Mouse (Mus musculus) cerebellum, adult 9-11 months (tissue): ENCODE data around the gene Agl.
"Not testable (repeated sequence)": the region's sequence is repeated elsewhere in the genome, so short reads cannot be mapped to it uniquely, and the experiment has no call there.

ENCODE experiments used
- DNase-seq: peaks from one replicate; pipeline ENCODE4 v3.0.0; 2022

Gene Agl

DNA sequence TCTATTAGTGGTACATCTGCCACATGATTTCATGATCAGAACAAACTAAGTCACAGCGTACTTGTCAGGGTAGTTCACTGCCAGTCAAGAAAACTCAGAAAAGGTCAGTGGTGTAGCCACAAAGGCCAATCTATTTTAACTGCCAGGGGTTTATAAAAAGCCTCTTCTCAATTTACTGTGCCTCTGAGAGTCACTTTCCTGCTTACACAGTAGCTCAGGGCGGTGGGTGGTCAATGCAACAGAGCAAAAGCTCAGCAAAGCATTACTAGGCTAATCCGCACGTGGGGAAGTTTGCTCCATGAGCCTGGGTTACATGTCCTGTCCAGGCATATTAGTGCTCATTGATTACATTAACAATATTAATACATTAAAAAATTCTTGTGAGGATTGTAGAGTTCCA is 8.0 kb upstream of the Agl start:
- DNase-seq: no peak

DNA sequence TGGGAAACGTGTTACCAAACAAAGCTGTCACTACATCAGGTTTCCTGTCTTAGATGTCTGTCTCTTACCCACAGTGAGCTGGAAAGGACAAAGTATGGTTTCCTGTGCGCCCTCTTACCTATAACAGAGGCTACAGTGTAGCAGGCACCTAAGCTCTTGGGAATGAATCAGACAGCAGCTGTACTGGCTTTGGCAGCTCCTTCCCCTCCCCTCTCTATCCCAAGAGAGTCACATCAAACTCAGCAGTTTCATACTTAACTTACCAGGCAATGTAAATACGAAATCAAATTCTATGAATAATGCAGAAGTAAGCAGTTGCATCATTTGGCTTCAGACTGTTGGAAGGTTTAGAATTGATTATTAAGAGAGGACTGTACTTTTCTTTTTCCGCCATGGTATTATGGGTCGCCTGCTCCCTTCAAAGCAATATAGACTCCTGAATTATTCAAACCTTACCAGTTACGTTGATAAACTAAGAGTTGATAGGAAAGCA is 7.4 kb upstream of the Agl start:
- no peak for DNase-seq

DNA sequence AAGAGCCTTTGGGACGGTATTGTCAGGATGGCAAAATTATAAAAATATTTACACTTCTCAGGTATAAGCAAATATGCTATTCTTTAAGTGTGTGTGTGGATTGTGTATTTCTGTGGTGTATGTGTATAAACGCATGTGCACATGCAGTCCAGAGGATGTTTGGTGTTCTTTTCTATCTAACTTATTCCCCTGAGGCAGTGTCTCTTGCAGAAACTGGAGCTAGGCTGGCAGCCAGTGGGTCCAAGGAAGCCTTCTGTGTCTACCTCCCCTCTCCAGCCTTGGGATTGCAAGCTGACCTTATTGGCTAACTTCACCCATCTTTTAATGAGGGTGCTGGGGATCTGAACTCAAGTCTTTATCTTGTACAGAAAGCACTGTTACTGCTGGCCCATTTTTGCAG is 5.0 kb upstream of the Agl start:
- no peak for DNase-seq

DNA sequence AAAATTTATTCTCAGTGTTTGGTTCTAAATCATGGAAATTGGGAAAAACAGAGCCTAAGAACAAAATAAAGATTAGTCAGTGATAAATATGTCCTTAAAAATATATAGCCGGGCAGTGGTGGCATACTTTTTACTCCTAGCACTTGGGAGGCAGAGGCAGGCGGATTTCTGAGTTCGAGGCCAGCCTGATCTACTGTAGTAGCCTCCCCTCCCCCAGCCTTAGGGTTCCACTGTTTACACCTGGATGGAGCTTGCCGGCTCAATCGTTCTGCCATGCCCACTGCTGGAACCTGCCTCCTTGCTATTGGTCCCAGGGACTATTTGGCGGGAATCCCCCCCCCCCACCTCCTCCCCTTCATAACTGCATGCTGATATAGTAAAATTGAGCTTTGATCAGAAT is 2.4 kb upstream of the Agl start:
- not testable (repeated sequence) for DNase-seq

DNA sequence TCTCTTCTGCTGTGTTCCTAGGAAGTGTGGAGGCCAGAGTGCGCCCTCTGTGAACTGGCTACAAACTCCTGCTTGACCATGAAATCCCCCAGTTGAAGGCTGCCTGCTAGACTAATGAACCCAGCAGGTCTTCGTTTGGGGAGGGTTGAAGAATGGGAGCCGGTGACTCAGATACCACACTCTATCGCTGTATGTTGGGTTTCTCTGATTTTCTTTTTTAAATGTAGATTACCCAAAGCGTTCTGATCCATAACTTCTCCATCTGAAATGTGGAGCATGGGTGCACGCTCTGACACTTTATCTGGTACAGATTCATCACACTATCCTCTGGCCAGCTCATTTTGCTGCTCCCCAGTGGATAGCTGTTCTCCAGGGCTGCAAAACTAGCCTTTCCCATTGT is 1.3 kb upstream of the Agl start:
- DNase-seq: no peak

DNA sequence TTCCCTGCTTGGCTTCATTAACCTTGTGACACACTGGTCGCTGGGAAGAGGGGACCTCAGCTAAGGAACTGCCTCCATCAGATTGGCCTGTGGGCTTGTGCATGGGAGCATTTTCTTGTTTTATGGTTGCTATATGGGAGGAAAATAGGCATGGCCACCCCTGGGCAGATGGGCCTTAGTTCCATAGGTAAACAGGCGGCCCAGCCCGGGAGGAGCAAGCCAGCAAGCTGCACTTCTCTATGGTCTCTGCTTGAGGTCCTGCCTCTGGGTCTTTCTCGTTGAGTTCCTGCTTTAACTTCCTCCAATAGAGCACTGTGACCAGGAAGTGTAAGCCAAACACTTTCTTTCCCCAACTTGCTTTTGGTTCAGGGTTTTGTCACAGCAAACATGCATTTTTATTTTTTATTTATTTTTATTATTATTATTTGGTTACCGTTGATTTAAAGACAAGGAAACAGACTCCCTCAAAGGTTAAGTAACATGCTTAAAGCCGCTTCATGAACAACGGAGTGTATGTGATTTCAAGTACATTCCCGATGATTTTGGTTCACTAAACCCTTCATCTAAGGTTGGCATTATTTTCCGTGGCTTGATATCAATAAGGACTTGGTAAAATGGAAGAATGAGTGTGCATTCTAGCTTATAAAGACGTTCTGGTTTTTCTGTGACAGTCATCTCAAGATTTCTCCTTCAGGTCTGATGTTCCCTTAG is 696 bp upstream of the Agl start:
- DNase-seq: no peak

DNA sequence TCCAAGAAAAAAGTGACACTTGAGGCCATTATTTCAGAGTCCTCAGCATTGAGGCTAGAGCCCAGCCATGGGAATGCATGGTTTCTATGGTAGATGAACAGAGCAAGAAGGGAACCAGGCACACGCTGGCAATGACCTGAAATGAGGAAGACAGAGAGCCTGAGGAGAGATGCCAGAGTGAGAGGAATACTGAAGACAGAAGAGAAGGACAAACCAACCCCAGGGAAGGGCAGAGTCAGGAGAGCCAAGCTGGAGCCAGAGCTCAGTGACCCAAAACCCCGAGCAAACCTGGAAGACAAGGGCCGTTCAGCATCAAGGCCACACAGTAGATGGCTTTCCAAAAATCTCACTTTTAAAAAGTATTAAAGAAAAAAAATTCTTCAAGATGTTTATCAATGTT is 2.1 kb downstream of the Agl start:
- DNase-seq: no peak

DNA sequence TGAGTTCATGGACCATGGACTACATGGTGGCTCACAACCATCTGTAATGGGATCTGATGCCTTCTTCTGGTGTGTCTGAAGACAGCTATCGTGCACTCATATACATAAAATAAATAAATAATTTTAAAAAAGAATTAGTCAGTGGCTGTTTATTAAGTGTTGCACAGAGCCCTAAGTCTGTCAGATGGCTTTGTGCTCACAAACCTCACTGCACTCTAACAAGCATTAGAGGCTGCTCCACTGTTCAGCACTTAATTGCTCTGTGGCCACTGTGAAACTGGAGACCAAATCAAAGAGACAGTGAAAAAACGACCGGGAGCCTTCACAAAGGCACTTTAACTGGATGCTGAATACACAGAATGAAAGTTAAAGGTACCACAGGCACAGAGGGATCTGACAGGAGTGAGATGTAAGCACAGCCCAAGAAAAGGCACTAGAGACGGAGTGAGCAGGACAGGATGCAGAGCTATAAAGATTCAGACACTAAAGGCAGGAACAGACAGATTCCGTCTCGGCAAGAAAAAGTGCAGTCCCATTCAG is 3.1 kb downstream of the Agl start:
- no peak for DNase-seq

DNA sequence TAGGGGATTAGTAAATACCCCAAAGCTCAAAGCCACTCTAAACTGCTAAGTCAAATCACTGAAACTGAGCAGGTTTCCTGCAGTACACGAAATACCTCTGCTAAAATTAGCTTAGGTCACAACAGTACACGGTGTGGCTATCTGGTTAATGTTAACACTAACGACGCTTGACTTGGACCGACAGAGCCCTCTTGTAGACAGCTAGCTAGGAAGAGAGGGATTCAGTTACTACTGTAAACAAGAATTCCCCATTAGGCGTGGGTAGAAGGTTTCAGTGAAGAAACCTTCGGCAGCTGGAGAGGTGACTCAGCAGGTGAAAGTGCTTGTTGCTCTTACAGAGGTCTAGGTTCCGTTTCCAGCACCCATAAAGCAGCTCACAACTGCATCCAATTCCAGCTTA is 6.2 kb downstream of the Agl start:
- no peak for DNase-seq

DNA sequence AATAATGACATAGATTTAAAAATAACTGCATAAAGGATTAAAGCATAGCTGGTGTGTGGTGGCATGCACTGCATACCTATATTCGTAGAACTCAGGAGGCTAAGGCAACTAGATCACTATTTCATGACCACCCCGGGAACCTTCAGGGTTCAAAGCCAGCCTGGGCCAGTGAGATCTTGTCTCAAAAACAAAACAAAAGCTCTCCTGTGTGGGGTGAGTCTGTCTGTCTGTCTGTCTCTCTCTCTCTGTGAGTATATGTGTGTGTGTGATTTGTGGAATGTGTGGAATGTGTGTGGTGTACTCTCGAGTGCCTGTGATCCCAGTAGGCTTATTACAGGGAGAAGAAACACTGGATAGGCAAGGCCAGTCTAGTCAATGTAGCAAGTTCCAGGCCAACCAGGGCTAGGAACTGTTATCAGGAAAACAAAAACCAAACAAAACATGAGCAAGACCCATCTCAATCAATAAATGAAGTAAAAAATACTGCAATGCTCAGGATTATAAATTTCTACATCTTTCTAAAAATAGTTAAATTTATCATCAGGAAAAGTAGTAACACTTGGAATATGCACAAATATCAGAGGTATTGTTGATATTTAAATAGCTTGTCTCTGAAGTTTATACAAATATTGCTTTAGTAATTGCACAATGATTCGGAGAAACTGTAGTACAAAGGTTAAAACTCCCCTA is 9.0 kb downstream of the Agl start:
- DNase-seq: no peak

DNA sequence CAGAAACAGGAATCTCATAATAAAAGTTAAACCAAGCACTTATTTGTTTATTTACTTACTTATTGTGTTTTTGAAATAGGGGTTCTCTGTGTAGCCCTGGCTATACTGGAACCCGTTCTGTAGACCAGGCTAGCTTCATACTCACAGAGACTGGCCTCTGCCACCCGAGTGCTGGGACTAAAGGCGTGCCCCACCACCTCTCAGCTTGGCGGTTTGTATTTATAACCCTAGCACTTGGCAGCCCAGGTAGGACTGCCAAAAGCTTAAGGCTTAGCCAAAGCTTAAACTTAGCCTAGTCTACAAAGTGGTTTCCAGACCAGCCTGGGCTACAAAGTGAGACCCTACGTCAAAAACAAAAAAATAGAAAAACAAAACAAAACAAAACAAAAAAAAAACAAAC is 19.1 kb downstream of the Agl start:
- DNase-seq: no peak

DNA sequence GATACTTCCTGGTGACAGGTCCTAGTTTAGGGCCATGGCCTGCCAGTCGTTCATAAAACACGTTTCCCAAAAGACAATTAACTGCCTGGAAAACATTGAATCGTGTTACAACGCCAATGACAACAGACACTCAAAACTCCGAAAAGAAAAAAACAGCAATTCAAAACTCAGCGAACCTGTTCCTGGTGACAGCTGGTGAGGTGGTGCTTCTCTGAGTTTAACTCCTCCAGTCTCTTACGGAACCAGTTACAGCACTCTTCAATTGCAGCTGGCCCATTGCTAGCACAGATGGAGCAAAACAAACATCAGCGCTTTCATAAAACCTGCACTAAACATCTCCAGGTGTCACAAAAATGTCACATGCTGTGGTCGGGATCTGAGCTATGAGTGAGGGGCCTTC is 21.4 kb downstream of the Agl start:
- no peak for DNase-seq

DNA sequence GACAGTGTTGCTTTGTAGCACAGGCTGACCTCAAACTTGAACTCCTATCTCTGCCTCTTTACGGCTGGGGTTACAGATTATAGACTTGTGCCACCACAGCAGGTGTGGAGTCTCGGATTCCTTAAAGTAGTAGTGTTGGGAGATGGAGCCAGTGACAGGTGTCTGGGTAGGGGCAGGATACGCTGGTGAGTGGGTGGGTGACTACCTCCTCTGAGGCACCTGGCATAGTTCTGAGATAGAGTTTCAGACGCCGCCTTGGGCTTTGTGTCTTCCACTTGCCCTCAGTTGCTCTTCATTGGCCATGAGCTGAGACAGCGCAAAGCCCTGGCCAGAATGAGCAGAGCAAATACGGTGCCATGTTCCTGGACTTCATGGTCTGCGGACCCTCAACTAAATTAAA is 22.1 kb downstream of the Agl start:
- no peak for DNase-seq

DNA sequence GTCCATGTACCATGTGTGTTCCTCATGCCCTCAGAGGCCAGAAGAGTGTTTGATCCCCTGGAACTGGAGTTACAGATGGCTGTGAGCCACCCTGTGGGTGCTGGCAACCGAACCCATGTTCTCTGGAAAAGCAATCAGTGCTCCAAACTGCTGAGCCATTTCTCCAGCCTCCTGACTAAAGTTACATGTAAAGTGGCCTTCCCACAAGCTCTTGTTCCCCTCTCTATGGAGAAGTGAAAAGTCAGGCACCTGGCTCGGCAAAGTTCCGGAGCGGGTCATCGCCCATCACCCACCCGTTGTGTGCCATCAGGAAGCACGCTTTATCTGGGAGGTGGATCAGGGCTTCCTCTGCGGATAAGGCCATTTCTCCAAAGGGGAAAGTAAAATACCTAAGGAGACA is 23.2 kb downstream of the Agl start:
- no peak for DNase-seq

DNA sequence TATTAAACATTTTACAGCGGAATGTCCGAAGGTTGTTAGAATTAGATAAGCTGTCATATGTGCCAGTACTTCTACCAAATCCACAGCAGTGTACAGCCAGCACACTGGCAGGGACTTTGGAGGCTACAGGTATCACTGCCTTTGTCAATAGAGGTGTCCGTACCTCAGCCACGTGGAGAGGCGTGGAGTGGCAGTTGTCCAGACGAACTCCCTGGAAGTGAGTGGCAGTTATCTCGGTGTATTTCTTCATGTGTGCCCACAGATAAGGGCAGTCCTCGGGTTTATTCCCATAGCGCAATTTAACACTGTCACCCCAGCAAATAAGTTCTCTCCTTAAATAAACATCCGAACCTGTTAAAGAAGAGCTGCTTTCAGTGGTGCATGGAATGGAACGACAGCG is 23.7 kb downstream of the Agl start:
- DNase-seq: no peak

DNA sequence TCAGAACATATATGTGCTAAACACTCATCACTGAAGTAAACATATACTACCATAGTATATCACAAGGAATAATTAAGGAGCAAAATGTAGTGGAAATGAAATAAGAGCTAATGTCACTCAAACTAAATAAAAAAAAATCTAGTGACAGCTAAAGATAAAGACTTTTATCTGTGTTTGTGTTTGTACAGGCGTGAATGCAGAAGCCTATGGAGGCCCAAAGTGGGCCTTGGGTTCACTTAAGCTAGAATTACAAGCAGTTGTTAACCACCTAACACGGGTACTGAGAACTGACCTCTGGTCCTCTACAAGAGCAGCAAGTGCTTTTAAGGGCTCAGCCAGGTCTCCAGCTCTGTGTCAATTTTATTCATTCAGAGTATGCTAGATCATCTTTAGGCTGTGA is 31.0 kb downstream of the Agl start:
- no peak for DNase-seq

DNA sequence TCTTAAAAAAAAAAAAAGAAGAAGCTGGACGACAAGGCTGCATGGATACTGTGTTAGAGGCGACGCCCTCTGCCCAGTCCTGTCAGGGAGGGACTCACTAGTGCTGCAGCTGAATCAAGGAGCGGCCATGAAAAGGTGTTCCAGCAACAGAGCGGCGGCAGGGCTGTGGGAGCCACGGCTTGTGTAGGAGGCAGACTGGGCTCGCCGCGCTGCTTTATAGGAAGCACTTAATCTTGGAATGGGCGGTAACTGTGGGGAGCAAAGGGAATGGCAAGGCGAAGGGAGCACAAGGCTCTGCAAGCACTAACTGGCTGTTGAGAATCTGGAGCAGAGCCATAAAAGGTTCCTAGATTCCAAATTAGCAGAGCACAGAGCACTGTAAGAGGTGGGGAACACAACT is 34.1 kb downstream of the Agl start:
- DNase-seq: no peak

DNA sequence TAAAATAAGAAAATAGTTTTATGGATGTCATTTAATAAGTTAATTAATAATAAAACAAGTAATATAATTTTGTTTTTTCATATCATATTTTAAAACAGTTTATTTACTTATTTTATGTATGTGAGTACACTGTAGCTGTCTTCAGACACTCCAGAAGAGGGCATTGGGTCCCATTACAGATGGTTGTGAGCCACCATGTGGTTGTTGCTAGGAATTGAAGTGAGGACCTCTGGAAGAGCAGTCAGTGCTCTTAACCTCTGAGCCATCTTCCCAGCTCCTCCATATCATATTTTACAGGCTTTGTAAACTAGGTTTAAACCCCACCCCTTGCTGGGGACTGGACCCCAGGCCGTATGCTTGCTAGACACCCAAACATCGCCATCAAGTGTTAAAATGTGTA is 36.4 kb downstream of the Agl start:
- DNase-seq: no peak

DNA sequence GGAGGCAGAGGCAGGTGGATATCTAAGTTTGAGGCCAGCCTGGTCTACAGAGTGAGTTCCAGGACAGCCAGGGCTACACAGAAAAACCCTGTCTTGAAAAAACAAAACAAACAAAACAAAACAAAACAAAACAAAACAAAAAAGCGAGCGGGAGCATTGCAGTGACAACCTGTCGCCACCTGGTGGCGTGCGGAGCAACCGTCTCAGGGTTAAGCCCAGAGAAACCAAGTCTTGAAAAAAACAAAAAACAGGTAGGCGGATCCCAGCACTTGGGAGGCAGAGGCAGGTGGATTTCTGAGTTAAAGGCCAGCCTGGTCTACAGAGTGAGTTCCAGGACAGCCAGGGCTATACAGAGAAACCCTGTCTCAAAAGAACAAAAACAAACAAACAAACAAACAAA is 41.0 kb downstream of the Agl start:
- not testable (repeated sequence) for DNase-seq

DNA sequence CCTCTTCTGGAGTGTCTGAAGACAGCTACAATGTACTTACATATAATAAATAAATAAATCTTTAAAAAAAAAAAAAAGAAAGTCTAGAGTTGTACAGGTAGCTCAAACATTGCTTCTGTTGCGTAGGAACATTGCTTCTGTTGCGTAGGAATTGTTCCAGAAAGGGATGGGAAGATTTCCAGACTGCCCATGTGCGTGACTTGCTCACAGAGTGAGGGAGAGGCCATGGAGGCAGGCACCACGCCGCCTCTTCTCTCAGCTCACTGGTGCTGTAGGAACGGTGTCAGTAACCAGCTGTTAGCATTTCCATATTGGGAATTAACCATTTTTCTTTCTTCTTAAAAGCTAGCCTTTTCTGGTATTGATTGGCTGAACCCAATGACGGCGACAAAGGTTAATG is 55.1 kb downstream of the Agl start:
- DNase-seq: no peak

DNA sequence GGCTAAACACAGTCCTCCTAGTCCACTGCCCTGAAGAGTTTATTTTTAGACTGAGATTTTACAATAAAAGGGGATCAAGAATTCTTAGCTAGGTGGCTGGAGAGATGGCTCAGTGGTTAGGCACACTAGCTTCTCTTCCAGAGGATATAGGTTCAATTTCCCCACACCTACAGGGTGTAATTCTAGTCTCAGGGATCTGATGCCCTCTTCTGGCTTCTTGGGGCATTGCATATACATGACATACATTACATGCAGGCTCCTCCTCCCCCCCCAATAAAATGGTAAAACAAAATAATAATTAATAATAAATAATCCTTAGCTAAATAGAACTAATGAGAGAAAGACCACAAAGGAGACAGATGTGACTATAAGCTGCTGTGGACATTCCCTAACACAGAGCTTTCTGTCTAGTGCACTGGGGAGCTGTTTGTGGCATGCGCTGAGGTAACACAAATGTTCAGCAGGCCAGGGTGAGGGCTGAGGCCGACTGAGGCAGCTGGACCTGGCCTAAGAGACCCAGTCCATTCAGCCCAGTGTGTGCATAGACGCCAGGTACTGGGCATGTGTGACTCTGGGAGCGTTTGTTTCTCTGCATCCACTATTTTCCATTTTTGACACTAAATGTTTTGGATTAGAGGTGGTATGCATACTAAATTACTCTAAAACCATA is 56.6 kb downstream of the Agl start:
- peak; percentile 36 for DNase-seq

DNA sequence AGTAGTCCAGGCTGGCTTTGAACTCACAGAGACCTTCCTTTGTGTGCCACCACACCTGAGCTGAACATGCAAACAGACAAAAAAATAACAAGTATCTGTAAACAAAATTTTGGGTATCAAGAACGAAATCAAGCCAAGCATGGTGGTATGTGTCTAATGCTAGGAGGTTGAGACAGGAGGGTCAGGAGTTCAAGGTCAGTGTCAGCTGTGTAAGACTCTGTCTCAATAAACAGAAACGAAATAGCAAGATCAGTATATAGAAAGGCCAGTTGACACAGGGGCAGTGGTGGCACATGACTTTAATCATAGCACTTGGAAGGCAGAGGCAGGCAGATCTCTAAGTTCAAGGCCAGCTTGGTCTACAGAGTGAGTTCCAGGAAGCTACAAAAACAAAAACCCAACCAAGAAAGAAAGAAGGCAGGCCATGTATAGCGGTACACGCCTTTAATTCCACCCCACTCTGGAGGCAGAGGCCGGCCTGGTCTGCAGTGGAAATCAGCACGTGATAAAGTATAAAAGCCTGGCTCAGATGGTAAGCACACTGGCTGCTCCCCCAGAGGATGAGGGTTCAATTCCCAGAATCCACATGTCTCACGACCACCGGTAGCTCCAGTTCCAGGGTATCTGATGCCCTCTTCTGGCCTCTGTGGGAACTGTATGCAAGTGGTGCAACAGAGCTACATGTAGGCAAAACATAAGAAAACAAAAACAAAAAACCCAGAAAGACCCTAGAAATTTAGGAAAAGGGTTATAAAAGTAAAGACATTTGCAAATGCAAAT is 59.4 kb downstream of the Agl start:
- no peak for DNase-seq

DNA sequence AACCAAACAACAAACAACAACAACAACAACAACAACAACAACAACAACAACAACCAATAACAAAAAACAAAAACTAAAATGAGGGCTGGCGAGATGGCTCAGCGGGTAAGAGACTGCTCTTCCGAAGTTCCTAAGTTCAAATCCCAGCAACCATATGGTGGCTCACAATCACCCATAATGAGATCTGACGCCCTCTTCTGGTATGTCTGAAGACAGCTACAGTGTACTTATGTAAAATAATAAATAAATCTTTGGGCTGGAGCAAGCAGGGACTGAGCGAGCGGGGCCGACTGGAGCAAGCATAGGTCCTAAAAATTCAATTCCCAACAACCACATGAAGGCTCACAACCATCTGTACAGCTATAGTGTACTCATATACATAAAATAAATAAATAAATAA is 60.3 kb downstream of the Agl start:
- not testable (repeated sequence) for DNase-seq
